22 mouse cellular contexts compared by ENCODE assay signal in the genomic region with DNA sequence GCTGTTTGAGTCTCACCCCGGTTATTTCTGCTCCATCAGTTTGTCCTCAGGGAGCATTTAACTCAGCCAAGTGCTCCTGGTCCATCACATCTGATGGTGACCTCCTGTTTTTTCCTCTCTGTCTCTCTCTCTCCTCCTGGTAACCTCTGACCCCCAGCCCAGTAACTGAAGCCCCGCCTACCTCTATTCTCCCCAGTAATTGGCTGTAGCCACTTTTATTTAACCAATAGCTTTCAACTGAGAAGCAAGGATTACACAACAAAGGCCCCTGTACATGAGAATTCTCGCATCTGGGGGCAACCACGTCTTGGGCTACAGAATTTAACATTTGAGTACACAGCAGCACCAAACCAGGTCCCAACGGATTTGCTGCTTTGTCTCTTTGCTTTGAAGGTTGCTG. TPM values are rescaled to one million over a fixed set of nuclear protein-coding genes. Genes with fewer than 3 reads are reported as not detected.
DNase-seq lines count a peak whose midpoint lies in the region; ATAC-seq and TF ChIP-seq lines count a peak whose summit lies in the region.
"Had no signal": no experiment of that assay in that cellular context is flagged by ENCODE, and none has a peak within 500 bp of the region (broad histone marks: within the 10 kb centered on the region; RNA-seq: fewer than 3 reads in every experiment).

No protein-coding gene starts in this region.

- no peaks in the 10 kb centered on the region for H3K36me3 ChIP-seq in forebrain, embryonic 10.5 days (replicated peaks)
- H3K36me3 ChIP-seq in forebrain, postnatal 0 days (ENCODE audit: insufficient read depth): 0 out of 2 replicates have a peak, but pooled peaks cover 8% of the 10 kb centered on the region
- H3K36me3 ChIP-seq in testis, adult 2 months (ENCODE audit: control insufficient read depth, insufficient read depth, low read length): no peaks in the 10 kb centered on the region
- H3K36me3 ChIP-seq in limb, embryonic 10.5 days: peaks cover 22% of the 10 kb centered on the region
- H3K36me3 ChIP-seq in thymus, adult 2 months (ENCODE audit: control insufficient read depth, insufficient read depth, low read length): peaks cover 83% of the 10 kb centered on the region
- H3K36me3 ChIP-seq: forebrain, embryonic 15.5 days; heart, embryonic 15.5 days had no signal

- H3K9ac ChIP-seq in forebrain, postnatal 0 days: no peak overlapping the region
- H3K9ac ChIP-seq: embryonic facial prominence, embryonic 15.5 days; forebrain, embryonic 15.5 days; heart, embryonic 15.5 days; hindbrain, embryonic 13.5 days had no signal

- no peak for TF ChIP-seq POLR2A in testis, adult 2 months (IDR thresholded peaks at IDR 0.05; ENCODE audit: control insufficient read depth, low read depth, low read length)
- TF ChIP-seq POLR2A in thymus, adult 2 months (IDR thresholded peaks at IDR 0.05; ENCODE audit: control insufficient read depth, extremely low read depth, insufficient read depth, low read length, poor library complexity): no peak

- H3K4me3 ChIP-seq in forebrain, embryonic 10.5 days: no peak overlapping the region
- no peak overlapping the region for H3K4me3 ChIP-seq in forebrain, postnatal 0 days (ENCODE audit: low read depth, low read length)
- peak overlapping the region; percentile 58 for H3K4me3 ChIP-seq in testis, adult 2 months (ENCODE audit: control insufficient read depth, low read depth, low read length)
- no peak overlapping the region for H3K4me3 ChIP-seq in limb, embryonic 10.5 days
- no peak overlapping the region for H3K4me3 ChIP-seq in thymus, adult 2 months (ENCODE audit: control insufficient read depth, insufficient read depth, low read length)
- H3K4me3 ChIP-seq: embryonic facial prominence, embryonic 15.5 days; erythroblast, embryonic 14.5 days; forebrain, embryonic 15.5 days; heart, adult 2 months; heart, embryonic 15.5 days; hindbrain, embryonic 13.5 days had no signal

- peak overlapping the region; percentile 26; the same call in 1 of the 2 replicates for H3K27ac ChIP-seq in forebrain, embryonic 10.5 days
- H3K27ac ChIP-seq in forebrain, postnatal 0 days (ENCODE audit: low read depth, low read length): no peak overlapping the region
- H3K27ac ChIP-seq in testis, adult 2 months (ENCODE audit: control insufficient read depth, insufficient read depth, low read depth, low read length): no peak overlapping the region
- peak overlapping the region; percentile 43; the same call in 1 of the 2 replicates for H3K27ac ChIP-seq in limb, embryonic 10.5 days
- no peak overlapping the region for H3K27ac ChIP-seq in thymus, adult 2 months (ENCODE audit: control insufficient read depth, insufficient read depth, low read length)
- H3K27ac ChIP-seq: embryonic facial prominence, embryonic 15.5 days; forebrain, embryonic 15.5 days; heart, adult 2 months; heart, embryonic 15.5 days; hindbrain, embryonic 13.5 days; hindbrain, postnatal 0 days had no signal

- TF ChIP-seq CTCF in forebrain, postnatal 0 days (IDR thresholded peaks at IDR 0.05; ENCODE audit: low read depth): no peak
- no peak for TF ChIP-seq CTCF in testis, adult 2 months (IDR thresholded peaks at IDR 0.05; ENCODE audit: control insufficient read depth, insufficient read depth, insufficient replicate concordance, low read depth, low read length)
- no peak for TF ChIP-seq CTCF in thymus, adult 2 months (IDR thresholded peaks at IDR 0.05; ENCODE audit: borderline replicate concordance, control insufficient read depth, extremely low read depth, insufficient read depth, low read length, poor library complexity)

- no peak overlapping the region for H3K4me2 ChIP-seq in forebrain, postnatal 0 days (ENCODE audit: low read depth)
- H3K4me2 ChIP-seq: embryonic facial prominence, embryonic 15.5 days; forebrain, embryonic 15.5 days; heart, embryonic 11.5 days; heart, embryonic 15.5 days; hindbrain, embryonic 13.5 days had no signal

- peaks cover 6% of the 10 kb centered on the region for H3K4me1 ChIP-seq in forebrain, embryonic 10.5 days
- no peaks in the 10 kb centered on the region for H3K4me1 ChIP-seq in forebrain, postnatal 0 days (ENCODE audit: insufficient read depth)
- H3K4me1 ChIP-seq in testis, adult 2 months (ENCODE audit: control insufficient read depth, insufficient read depth, low read length): no peaks in the 10 kb centered on the region
- H3K4me1 ChIP-seq in limb, embryonic 10.5 days: peaks cover 5% of the 10 kb centered on the region; the same call in 1 of the 2 replicates
- H3K4me1 ChIP-seq in thymus, adult 2 months (replicated peaks; ENCODE audit: control insufficient read depth, insufficient read depth, low read length): peaks cover 9% of the 10 kb centered on the region
- H3K4me1 ChIP-seq: embryonic facial prominence, embryonic 15.5 days; forebrain, embryonic 15.5 days; heart, embryonic 15.5 days; hindbrain, embryonic 13.5 days had no signal

- 65% methylated on average over 5 of the region's 5 CpGs for WGBS in forebrain, embryonic 10.5 days
- WGBS in forebrain, postnatal 0 days: 51% methylated on average over 5 of the region's 5 CpGs
- 66% methylated on average over 5 of the region's 5 CpGs for WGBS in limb, embryonic 10.5 days
- 87% methylated on average over 5 of the region's 5 CpGs for WGBS in thymus, adult 2 months

- no peaks in the 10 kb centered on the region for H3K27me3 ChIP-seq in forebrain, embryonic 10.5 days (ENCODE audit: poor library complexity, severe bottlenecking)
- H3K27me3 ChIP-seq in forebrain, postnatal 0 days (ENCODE audit: insufficient read depth, low read length): no peaks in the 10 kb centered on the region
- H3K27me3 ChIP-seq in testis, adult 2 months (ENCODE audit: control insufficient read depth, insufficient read depth, low read length): no peaks in the 10 kb centered on the region
- H3K27me3 ChIP-seq in limb, embryonic 10.5 days (ENCODE audit: low read depth, poor library complexity, severe bottlenecking): no peaks in the 10 kb centered on the region
- H3K27me3 ChIP-seq in thymus, adult 2 months (ENCODE audit: control insufficient read depth, insufficient read depth, low read length): no peaks in the 10 kb centered on the region
- H3K27me3 ChIP-seq: embryonic facial prominence, embryonic 15.5 days; forebrain, embryonic 15.5 days; heart, embryonic 15.5 days; hindbrain, embryonic 13.5 days had no signal

- no peak for DNase-seq in forebrain, embryonic 10.5 days (ENCODE audit: extremely low spot score, low spot score)
- no peak for DNase-seq in forebrain, postnatal 0 days
- DNase-seq in testis, postnatal 10 days (ENCODE audit: low spot score): no peak
- no peak for DNase-seq in limb, embryonic 10.5 days (ENCODE audit: low spot score)
- no peak for DNase-seq in cerebellum, postnatal 4 days (ENCODE audit: low spot score in 2 of 2)
- DNase-seq in thymus, adult 2 months: no peak
- DNase-seq: adrenal gland, postnatal 10 days; cerebellum, adult 11 months; cerebellum, adult 8-10 months; cerebellum, postnatal 14 days; gastrocnemius, postnatal 10 days; heart, adult 2 months; heart, postnatal 14 days had no signal

- H3K9me3 ChIP-seq in forebrain, embryonic 10.5 days: no peaks in the 10 kb centered on the region
- no peaks in the 10 kb centered on the region for H3K9me3 ChIP-seq in forebrain, postnatal 0 days (ENCODE audit: low read length)
- no peaks in the 10 kb centered on the region for H3K9me3 ChIP-seq in limb, embryonic 10.5 days (replicated peaks)
- H3K9me3 ChIP-seq: embryonic facial prominence, embryonic 15.5 days; forebrain, embryonic 15.5 days; heart, embryonic 15.5 days; hindbrain, embryonic 13.5 days had no signal

- no peak for ATAC-seq in forebrain, postnatal 0 days
- ATAC-seq: forebrain, embryonic 15.5 days; hindbrain, postnatal 0 days had no signal

RNA-seq across cellular contexts. Expression of gene Acta2, which starts 23.1 kb away (rescaled TPM):
- 6.5 and 8.1 TPM in 2 replicates for polyA plus RNA-seq in forebrain, embryonic 10.5 days (2016; fragmentation: Nextera tagmentation; extraction: Ambion mirVana)
- 3.8 and 11.1 TPM in 2 replicates for total RNA-seq in forebrain, postnatal 0 days (2014; rRNA removed)
- polyA plus RNA-seq in forebrain, postnatal 0 days (2015; fragmentation: Nextera tagmentation; extraction: Ambion mirVana): 6.0 and 8.5 TPM in 2 replicates
- 90.9 and 175 TPM in 2 replicates for polyA plus RNA-seq in testis, adult 2 months (2012; rRNA removed)
- 12.0 and 19.9 TPM in 2 replicates for polyA plus RNA-seq in limb, embryonic 10.5 days (2016; fragmentation: Nextera tagmentation; extraction: Ambion mirVana)
- polyA plus RNA-seq in thymus, adult 2 months (2012; rRNA removed): 113 and 117 TPM in 2 replicates
- total RNA-seq: hematopoietic stem cell, adult 5-6 weeks had no signal
- polyA plus RNA-seq: erythroblast, embryonic 14.5 days had no signal

RNA-seq across cellular contexts. Expression of gene Stambpl1, which starts 40.3 kb away (rescaled TPM):
- polyA plus RNA-seq in forebrain, embryonic 10.5 days (2016; fragmentation: Nextera tagmentation; extraction: Ambion mirVana): 3.2 and 3.7 TPM in 2 replicates
- 22.8 and 23.6 TPM in 2 replicates for total RNA-seq in forebrain, postnatal 0 days (2014; rRNA removed)
- 11.0 and 17.7 TPM in 2 replicates for polyA plus RNA-seq in forebrain, postnatal 0 days (2015; fragmentation: Nextera tagmentation; extraction: Ambion mirVana)
- 38.0 and 42.9 TPM in 2 replicates for polyA plus RNA-seq in testis, adult 2 months (2012; rRNA removed)
- polyA plus RNA-seq in limb, embryonic 10.5 days (2016; fragmentation: Nextera tagmentation; extraction: Ambion mirVana): 13.8 and 15.7 TPM in 2 replicates
- 33.0 and 34.0 TPM in 2 replicates for polyA plus RNA-seq in thymus, adult 2 months (2012; rRNA removed)
- polyA plus RNA-seq: erythroblast, embryonic 14.5 days had no signal

RNA-seq across cellular contexts. Expression of gene Fas, which starts 58.1 kb away (rescaled TPM):
- 0.21 TPM in 1 of 2 replicates, not detected in the other for polyA plus RNA-seq in forebrain, embryonic 10.5 days (2016; fragmentation: Nextera tagmentation; extraction: Ambion mirVana)
- total RNA-seq in forebrain, postnatal 0 days (2014; rRNA removed): 0.77 and 2.5 TPM in 2 replicates
- polyA plus RNA-seq in forebrain, postnatal 0 days (2015; fragmentation: Nextera tagmentation; extraction: Ambion mirVana): 0.85 and 0.94 TPM in 2 replicates
- polyA plus RNA-seq in testis, adult 2 months (2012; rRNA removed): 0.55 TPM in 1 of 2 replicates, not detected in the other
- polyA plus RNA-seq in limb, embryonic 10.5 days (2016; fragmentation: Nextera tagmentation; extraction: Ambion mirVana): 0.53 and 0.94 TPM in 2 replicates
- 12.1 and 14.3 TPM in 2 replicates for polyA plus RNA-seq in thymus, adult 2 months (2012; rRNA removed)
- polyA plus RNA-seq: erythroblast, embryonic 14.5 days had no signal

Comparison
In these comparisons a context has a peak if more than half of its experiments do, and no peak if none do; other contexts are left out.
1. H3K27ac ChIP-seq: peak in forebrain, embryonic 10.5 days (single experiment) and limb, embryonic 10.5 days (single experiment); none in forebrain, postnatal 0 days (single experiment), testis, adult 2 months (single experiment) and thymus, adult 2 months (single experiment).